Mouse (Mus musculus): ENCODE results near the gene Spag7. TPM values are rescaled to one million over a fixed set of nuclear protein-coding genes. Genes with fewer than 3 reads are reported as not detected.

Gene Spag7
- 10 to 100 TPM; 52.8 to 53.9 TPM for total RNA-seq (2021)
- long read RNA-seq, transcript Spag7-201 (7 exons, 1,159 nt) = major isoform, 50 of 56 reads
- long read RNA-seq, partial matches to known transcripts = 1 of 56 reads
- long read RNA-seq, other reads (novel, unspliced or antisense) = 4 of 56 reads

DNA sequence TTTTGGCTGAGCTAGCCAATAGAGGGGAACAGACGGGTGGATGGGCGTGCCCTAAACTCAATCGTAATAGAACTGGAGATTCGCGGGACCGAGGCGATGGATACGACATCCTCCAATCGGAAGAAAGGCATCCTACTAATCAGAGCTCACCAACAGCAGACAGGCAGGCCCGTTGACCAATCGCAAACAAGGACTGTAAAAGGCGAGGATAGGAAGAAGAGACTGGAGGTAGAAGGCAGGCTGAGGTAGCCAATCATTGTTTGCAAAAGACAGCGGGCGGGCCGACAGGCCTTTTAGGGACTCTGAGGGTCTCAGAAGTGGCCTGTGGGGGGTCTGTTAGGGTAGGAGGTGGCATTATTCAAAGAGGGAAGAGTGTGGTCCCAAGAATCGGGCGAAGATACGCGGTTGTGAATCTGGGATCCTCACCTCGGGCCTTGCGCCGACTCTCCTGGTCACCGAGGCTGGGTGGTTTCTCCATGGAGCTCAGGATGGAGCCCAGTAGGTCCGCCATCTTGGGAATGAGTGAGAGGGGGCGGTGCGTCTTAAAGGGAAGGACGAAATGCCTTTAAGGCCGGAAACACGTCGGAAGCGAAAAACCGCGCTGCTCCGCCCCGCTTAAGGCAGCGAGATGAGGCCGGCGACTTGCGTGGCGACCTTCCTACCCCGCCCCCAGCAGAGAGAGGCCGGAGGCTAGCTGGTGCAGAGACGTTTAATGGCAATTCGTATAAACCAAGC lies at the start of gene Spag7:
Gene Spag7, minus strand, starts transcription at position 646 of the 735 bp plus-strand sequence.
- DNase-seq (ENCODE audit: low spot score in 2 of 2) = peak; percentile 94 to 95

DNA sequence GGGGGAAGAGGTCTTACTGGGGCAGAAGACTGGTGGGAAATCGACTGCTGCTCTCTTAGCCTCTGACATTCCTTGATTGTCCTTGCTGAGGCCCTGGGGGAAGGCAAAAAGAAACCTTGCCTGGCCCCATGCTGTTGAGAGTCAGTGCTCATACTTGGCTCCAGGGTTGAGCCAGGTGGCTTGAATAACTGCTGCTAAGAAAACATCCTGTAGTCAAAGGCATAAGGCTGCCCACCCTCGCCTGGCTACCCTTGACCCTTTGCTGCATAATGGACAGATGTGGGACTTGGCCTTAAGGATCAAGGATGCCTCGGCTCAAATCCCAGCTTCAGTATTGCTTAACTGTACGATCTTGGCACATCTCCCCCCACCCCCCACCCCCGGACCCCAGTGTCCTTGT lies 49.3 kb upstream of the Spag7 start:
- no peak for DNase-seq (ENCODE audit: low spot score in 2 of 2)

DNA sequence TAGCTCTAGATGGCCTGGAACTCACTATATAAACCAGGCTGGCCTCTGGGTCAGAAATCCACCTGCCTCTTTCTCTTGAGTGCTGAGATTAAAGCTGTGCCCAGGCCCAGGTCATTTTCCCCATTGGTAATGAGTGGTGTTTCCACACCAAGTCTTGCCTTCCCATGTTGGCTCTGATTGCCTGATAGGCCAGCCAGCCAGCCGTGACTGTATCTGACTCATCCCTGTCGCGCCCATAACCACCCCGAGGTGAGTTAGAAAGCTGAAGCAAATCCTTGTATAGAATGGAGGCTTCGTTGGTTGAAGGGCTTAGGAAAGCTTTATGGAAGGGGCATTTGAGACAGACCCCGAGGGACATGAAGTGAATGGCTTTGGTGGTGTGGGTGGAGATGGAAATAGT lies 46.6 kb upstream of the Spag7 start:
- DNase-seq (ENCODE audit: low spot score in 2 of 2) = no peak

DNA sequence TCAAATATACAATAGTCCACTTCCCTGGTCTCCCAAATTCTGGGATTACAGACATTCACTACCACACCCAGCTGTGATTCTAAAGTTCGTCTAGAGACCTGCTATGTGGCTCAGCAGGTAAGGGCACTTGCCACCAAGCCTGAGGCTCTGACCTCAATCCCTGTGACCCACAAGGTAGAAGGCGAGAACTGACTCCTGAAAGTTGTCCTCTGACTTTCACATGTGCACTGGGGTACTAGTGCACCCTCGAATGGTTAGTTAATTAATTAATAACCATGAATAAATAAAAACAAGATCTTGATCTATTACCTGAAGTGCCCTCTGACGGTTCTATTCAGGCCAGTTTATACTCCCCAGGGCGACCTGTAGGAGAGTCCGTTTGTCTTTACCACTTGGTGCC lies 44.0 kb upstream of the Spag7 start:
- no peak for DNase-seq (ENCODE audit: low spot score in 2 of 2)

DNA sequence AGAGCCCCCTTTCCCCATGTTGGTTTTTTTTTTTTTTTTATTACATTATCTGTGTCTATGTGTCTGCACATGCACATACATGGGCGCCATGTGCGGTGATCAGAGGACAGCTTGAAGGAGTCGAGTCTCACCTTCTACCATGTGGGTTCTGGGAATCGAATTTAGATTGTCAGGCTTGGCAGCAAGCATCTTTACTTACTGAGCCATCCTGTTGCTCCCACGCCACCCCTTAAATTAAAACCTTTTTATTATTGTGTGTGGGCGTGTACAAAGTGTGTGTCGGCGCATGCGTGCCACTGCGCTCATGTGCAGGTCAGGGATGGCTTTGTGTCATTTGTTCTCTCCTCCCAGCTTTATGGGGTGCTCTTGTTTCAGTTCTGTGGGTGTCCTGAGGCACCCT lies 41.8 kb upstream of the Spag7 start:
- no peak for DNase-seq (ENCODE audit: low spot score in 2 of 2)

DNA sequence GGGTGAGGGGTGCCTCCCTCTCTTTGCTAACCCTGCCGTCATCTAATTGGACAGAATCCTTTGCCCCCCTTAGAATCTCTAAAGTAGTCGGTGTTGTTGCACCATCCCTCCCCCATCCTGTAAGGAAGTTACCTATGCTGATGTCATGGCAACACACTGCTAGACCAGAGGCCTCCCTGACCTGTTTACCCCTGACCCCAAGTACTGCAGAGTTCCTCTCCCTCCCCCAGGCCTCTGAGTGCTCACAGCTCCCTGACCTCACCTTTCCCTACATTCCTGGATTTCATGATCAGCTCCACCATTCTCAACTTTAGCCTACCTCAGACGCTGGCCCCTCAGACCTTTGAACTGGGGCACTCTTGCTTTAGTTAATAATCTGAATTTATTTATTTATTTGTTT lies 36.9 kb upstream of the Spag7 start:
- no peak for DNase-seq (ENCODE audit: low spot score in 2 of 2)

DNA sequence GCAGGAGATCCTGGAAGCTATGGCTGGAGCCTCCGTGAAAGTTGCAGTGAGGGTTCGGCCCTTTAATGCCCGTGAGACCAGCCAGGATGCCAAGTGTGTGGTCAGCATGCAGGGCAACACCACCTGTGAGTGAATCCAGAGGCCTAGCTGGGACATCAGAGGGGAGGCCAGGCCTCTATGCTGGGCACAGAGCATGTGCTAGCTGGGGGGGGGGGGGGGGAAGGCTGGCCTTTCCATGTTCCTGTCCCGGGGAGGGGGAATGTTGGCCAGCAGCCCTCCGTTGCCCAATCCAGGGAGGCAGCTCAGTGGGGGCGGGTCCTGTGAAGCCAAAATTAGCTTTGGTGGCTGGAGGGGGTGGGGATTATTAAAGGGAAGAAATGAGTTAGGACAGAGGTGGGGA lies 33.6 kb upstream of the Spag7 start:
- DNase-seq (ENCODE audit: low spot score in 2 of 2) = no peak

DNA sequence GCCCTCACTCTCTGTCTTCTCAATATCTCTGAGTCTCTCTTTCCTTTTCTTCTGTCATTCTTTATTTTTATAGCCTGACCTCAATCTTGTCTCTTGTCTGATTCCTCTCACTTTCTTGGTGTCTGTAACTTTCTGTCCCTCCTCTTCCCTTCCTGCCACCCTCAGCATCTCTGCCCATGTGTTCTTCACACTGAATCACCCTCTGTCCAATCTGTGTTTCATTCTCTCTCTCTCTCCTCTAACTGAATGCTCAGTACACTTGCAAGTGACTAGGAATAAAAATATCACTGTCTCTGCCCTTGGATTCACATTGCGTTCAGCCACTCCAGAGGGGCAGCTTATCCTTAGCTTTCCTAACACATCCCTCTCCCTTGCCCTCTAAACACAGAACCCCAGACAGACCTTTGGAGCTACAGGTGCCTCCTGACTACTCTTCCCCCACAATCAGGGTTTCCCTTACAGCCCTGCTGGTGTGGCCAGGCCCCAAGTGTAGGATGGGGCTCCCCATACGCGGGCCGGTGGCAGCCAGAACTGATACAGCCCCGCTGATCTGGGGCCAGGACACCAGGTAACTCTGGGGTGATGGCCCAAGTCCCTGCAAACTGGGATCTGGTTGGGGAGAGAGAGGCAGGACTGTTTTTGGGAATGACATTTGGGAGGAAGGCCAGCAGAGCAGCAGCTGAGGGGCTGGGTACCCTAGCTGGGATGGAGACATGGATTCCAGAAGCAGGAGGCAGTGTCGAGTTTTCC lies 32.9 kb upstream of the Spag7 start:
- no peak for DNase-seq (ENCODE audit: low spot score in 2 of 2)

DNA sequence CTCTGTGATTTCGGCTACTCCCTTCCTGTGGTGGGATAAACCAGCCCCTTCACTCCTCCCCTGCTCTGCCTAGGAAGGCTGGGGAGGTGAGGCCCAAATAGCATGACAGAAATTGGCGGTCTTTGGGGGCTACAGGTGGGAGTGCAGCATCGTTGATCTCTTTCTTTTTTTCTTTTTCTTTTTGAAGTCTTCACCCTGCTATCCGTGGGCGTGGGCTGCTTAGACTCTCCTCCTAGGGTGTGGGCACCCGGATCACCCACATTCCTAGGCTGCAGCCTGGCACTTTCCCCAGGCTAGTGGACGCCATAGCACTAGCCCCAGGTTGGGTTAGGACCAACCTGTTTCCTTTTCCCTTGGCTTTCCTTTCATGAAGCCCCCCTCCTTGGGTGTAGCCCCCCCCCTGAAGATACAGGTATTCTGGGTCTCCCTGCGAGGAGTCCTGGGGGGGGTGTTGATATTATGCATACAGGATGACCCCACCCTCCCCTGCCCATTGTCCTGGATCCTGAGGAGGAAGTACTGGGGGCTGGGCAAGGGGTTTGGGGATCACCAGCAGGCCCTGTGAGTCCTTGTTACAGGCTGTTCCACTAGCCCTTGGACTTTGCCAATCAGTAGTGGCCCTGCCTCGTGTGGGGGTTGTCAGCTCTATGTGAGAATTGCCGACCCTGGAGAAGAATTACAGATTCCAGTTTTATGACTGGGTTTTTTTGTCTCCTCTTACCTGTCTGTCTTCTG lies 32.2 kb upstream of the Spag7 start:
- no peak for DNase-seq (ENCODE audit: low spot score in 2 of 2)

DNA sequence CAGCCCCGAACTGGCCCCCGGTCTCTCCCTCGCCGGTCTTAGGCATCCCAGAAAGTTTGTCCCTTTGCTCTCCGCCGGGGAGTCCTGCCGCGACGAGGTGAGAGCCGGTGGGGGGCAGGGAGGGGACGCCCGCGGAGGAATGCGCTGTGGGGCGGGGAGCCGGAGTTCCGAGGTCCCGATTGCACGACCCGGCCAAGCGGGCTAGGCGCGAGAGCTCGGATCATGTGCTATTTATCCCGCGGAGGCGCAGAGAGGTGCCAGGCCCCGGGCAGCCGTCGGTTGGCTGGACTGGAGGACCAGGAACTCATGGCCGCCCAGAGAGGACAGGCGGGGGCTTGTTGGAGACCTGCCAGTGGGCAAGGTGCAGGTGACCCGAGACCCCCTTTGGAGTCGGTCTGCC lies 31.4 kb upstream of the Spag7 start:
- peak; percentile 60 to 72 for DNase-seq (ENCODE audit: low spot score in 2 of 2)

DNA sequence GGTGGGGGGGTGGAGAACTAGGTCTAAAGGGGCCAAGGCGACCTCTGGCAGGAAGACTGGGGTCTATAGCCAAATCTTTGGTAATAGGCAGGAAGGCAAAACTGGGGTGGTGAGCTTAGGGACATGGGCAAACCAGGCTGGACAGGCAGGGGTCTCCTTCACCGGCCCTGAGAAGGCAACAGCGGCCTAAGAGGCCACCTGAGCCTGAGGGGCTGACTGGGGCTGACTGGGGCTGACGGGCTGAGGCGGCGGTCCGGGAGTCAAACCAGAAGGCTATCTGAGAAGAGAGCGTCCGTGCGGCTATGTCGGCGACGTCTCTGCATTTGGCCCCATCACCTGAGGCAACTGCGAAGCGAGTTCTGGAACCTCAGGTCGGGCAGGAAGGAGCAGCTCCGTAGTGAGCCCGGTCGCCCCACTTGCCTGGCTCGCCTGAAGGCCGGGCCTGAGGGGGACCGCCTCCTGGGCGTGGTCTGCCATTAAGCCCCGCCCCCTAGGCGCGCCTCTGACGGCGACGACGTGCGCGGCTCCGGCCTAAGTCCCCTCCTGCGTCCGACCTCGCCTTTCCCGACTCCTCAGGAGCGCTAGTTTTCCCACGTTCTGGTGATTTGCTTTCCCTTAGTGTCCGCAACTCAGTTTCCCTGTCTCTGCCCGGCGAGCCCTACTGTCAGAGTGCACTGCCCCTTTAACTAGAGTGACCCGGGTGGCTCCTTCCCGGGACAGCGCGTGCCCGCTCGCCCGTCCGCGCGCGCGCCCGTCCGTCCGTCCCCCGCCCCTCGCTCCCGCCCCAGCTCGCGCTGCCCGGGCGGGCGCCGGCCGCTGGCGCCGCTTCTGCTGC lies 30.7 kb upstream of the Spag7 start, which contains the start of the genes Inca1 and Kif1c:
Gene Inca1, minus strand, starts transcription at position 434 of the 835 bp plus-strand sequence.
Gene Kif1c, plus strand, starts transcription at position 827 of the 835 bp plus-strand sequence.
- peak; percentile 98 for DNase-seq (ENCODE audit: low spot score in 2 of 2)

DNA sequence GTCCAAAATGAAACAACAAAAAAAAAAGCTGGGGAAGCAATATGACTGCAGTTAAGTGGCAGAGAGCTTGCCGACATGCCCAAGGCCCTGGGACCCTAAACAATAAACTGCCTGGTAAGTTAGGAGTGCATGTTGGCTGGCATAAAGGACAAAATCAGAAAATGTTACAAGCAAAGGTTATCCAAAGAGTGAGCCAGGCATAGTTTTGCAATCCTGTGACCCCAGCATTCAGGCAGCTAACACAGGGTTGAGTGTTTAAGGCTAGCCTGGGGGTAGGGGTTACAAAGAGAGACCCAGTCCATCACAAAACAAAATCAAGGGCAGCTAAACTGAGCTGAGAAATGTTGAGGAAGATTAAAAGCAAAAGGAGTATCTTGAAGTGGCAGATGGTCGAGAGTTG lies 29.8 kb upstream of the Spag7 start:
- DNase-seq (ENCODE audit: low spot score in 2 of 2) = no peak

DNA sequence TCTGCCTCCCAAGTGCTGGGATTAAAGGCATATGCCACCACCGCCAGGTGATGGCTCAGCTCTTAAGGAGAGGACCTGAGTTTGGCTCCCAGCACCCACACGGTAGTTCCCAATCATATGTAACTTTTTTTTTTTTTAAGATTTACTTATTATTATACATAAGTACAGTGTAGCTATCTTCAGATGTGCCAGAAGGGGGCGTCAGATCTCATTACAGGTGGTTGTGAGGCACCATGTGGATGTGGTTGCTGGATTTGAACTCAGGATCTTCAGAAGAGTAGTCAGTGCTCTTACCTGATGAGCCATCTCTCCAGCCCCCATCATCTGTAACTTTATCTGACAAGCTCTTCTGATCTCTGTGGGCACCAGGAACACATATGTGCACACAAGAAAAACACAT lies 28.2 kb upstream of the Spag7 start:
- no peak for DNase-seq (ENCODE audit: low spot score in 2 of 2)

DNA sequence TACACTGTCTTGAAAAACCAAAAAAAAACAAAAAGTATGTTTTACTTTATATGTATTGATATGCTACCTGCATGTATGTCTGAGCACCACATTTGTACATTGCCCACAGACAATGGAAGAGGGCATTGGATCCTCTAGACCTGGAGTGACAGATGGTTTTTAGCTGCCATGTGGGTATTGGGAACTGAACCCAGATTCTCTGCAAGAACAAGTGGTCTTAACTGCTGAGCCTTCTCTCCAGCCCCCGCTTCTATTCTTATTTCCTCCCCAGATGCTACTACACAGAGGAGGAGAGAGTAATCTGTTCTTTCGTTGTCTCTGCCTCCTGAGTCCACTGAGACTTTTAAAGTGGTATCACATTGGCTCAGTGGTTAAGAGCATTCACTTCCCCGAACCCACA lies 24.3 kb upstream of the Spag7 start:
- DNase-seq (ENCODE audit: low spot score in 2 of 2) = no peak

DNA sequence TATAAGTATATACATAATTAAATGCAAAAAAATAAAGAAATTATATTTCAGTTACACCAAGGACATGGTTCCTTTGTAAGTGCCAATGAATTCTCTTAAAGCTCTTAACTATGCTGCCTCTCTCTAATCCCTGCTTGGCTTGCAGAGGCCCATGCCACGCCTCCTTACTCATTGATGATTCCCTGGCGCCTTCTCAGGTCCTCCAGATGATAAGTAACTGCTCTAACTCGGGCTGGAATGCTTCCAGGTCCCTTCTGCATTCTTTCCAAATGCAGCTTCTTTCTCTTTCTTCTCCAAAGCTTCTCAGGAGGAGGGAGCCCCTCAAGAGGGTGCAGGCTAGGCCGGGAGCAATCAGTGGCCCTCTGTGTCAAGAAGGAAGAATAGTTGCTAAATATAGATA lies 20.4 kb upstream of the Spag7 start:
- no peak for DNase-seq (ENCODE audit: low spot score in 2 of 2)

DNA sequence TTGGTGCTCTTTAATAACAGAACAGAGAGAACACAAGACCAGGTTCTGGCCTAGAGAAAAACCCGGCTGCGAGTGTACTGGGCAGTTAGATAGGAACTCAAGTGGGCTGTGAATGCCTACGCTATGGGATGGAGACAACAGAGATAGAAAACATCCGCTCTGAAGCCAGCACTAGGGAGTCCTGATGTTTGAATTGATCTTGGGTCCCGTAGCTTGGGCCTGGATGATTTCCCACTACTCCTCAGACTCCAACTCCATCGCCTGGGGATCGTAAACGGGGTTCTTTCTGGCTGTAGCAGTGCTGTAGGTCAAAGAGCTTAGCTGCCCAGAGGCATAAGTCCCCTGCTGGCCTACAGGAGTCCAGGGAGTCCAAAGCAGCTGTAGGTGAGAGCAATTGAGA lies 19.2 kb upstream of the Spag7 start:
- DNase-seq (ENCODE audit: low spot score in 2 of 2) = no peak

DNA sequence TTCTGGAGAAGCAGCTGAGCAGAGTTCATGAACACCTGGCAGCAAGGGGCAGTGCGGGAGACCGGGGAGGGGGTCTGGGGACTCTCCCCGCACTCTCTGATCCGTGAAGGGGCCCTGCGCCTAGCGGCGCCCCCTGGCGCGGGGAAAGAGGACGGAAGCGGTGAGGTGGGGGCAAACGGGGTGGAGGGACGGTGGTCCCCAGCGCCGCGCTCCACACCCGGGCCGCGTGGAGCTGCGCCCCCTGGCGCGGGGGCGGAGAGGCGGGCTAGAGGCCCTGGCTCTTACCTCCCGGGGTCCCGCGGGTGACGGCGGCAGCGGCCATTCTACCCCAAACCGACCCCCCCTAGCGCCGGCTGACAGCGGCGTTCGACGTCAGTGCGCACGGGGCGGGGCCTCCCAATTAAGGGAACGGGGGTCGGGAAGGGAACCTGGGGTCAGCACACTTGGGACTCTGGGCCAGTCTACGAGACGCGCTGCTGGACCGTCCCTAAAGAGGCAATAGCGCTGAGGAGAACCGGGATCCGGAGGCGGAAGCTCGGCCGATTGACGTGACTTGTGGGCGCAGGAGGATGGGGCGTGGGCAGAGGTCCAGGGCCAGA lies 18.5 kb upstream of the Spag7 start, which contains the start of gene Camta2:
Gene Camta2, minus strand, starts transcription at position 505 of the 599 bp plus-strand sequence.
- DNase-seq (ENCODE audit: low spot score in 2 of 2) = peak; percentile 90 to 92

DNA sequence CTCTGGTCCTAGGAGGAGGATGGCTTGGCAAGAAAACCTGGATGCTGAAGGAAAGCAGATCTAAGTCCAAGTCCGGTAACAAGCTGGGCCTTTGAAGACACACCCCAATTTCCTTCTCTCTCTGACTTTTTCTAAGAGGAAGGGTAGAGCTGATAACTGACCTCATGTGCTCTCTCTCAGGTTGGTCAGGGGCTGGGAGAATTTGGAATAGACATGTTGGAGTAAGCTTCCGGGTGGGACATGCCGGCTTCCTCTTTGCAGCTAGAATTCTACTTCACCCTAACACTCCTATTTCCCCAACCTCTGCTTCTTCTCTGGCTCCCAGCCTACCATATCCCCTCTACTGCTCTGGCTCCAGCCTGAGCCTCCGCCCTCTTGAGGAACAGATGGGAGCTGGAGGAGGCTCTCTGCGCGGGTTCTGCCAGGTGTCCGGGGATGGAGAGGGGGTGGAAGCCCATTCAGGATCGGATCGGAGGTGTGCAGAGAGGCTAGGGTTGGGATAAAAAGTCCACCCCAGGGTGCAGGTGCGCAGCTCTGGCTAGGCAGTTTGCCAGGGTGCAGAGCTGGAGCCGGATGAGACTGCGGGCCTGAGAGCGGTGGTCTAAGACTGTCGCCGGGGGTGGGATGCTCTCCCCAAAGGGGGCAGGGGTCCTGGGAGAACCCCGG lies 17.8 kb upstream of the Spag7 start:
- DNase-seq (ENCODE audit: low spot score in 2 of 2) = peak; percentile 58 to 59

DNA sequence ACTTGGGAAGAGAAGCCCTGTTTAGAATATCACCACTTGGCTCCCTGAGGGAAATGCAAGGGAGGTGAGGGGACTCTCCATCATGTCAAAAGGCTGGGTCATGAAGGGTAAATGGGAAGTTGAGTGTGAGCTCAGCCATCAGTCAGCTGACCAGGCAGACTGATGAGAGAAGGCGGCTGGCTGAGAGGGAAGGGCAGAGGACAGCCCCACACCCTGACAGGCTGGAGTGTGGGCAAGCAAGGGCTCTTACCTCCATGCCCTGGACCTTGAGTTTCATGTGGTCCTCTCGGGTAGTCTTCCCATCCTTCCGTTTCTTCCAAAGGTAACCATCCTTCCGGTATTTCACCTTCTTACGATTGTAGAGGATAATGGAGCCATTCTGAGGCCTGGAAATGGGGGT lies 14.4 kb upstream of the Spag7 start:
- no peak for DNase-seq (ENCODE audit: low spot score in 2 of 2)

Measured in layer of hippocampus, postnatal 10 days (tissue).